Mouse (Mus musculus) B cell, adult 2 months (primary cell): ENCODE measurements around the gene Kif6.

Source experiments
- DNase-seq, 2 experiments: peaks; one replicate each; pipeline ENCODE4 v3.0.0; 2022

The Kif6 gene

DNA sequence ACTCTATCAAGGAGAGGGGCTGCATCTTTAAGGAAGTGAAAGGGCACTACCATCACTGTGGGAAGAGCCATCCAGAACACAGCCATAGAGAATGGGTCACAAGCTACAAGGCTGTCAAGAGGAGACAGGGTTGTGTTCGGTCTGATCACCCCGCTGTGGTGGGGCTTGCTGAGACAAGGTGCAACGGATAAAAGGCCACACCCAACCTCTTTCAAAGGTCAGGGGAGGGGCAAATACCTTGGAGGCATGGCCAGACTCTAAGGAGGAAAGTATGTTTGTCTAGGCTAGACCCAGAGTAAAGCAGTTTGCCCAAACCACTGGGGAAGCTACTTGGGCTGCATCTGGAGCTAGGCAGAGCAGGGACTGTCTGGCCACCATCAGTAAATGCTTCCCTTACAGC, 318.9 kb downstream of the Kif6 start:
- no peak for DNase-seq

DNA sequence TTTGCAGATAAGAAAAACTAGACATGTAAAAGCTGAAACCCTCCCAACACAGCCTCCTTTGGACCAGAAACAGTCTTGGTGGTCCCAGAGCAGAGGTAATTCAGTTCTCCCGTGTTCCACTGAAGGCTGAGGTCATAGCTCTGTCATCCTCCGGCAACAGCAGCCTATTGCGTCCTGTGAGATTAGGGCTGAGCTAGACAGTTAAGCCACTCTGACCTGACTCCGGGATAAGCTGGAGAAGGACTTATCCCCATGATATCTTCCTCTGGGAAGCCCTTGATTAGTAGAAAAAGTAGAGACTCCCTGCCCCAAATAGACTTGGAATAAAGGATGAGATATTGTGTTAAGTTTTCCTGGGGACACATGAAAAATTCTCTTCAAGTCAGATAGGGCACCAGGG, 319.6 kb downstream of the Kif6 start:
- no peak for DNase-seq

DNA sequence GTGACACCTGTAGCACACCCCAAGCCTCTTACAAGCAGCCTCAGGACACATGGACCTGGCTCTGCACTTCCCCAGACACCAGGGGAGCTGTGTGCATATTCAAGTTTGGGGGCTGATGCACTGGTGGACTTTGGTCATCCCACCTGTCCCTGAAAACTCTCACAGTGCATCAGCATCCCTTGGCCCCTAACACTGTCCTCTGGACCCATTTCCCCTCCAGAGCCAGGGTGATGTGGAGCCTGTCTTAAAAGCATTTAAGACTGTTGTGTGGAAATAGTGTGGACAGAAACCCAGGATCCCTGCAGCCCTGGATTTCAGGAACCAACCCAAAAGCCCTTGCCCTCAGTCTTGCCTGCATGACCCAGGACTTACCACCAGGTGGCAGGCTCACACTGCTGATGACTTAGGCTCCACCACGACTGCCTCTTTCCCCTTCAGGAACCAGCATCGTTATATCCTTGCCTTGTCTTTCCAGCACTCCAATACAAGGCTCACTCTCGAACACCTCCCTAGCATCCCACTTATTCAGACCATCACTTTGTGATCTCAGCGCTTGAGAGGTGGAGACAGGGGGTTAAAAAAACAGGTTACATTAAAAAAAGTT, 320.8 kb downstream of the Kif6 start:
- peak; percentile 81 for DNase-seq

DNA sequence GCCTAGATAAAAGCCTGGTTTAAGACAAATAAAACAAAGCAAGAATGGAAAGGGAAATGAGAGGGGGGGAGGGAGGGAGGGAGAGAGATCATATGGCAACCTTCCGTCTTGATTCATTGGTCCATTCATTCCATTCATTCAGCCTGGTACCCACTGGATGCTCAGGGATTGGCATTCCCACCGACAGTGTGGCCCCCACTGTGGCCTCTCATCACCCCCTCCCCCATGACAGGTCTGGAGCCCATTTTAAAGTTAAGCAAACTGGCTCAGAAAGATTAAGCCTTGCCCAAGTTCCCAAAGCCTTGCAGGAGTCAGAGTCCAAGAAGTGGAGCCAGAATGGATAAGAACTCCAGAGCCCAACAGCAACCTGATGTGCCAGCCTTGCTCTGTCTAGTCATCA, 321.3 kb downstream of the Kif6 start:
- no peak for DNase-seq

DNA sequence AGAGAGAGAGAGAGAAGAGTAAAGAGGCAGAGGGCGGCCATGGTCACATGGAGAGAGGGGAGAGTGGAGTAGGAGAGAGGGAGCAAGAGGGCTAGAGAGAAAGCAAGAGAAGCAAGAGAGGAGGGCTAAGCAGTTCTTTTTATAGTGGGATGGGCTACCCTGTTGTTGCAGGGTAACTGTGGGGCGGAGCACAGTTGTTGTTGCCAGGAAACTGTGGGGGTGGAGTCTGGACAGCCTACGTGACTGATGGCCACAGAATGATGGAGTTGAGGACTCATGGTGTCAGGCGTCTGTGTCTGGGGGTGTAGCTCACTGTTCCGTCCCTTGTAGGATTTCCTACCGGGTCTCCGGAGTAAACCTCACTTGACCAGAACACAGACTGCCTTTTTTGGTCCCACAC, 324.2 kb downstream of the Kif6 start:
- no peak for DNase-seq

DNA sequence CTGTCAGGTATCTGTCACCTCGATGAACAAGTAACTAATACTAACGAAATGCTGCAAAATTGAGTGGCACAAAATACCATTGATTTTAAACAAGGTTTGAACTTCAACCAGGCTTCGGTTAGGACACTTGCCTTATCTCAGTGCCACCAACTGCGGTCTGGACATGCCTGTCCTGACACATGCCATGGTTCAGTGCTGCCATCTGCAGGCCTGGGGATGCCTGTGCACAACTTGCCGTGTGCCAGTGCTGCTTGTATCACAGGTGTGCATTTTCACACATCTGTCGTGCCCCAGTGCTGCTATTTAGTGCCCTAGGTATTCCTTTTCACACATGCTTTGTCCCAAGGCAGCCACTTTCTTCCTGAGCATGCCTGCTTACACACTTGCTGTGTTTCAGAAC, 327.7 kb downstream of the Kif6 start:
- DNase-seq, result peak; percentile 34 to 39

DNA sequence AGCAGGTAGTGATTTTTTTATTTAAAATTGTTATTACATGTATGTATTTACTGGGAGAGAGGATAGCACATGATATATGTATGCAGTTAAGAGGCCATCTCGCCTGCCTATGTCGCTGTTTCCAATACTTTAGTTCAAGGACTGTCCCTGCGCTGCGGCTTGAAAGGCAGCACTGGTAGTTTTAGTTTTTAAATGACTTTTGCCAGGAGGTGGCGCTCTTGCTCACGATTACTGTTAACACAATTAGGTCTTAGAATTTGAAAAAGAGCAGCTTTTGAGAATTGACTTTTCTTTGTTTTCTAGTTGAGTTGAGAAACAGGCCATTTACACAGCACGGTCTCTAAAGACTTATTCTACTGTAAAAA, 336.5 kb downstream of the Kif6 start:
- peak; percentile 83 to 85 for DNase-seq

DNA sequence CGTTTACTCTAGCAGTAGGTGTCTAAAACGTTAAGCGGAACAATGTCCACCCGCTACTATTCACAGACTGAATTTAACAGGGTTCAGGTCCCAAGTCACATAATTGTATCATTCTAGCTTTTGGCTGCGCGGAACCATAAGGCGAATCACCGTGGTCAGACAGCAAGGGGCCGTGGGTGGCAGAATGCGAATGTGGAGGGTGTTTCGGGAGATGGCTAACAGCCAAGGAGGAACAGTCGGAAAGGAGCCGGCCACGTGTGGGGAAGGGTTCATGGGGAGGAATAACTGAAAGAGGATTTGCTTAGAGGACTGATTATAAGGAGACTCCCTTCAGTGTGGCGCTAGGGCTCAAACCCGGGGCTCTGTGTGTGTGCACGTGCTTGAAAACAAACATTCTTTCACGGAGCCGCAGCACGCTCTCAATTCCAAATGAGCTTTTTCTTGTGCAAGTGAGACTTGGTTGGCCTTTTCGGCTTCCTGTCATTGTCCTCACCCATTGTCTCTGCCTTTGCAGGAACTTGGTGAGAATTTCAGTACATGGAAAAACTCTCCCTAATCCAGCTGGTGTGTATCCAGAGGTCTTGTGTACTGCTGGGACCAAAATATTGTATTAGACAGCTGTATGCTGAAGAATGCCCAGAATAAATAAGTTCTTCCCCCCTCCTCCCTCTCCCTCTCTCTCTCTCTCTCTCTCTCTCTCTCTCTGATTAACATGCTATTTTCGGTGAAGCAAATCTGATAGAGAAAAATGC, 337.1 kb downstream of the Kif6 start:
- peak; percentile 2 to 16 for DNase-seq

DNA sequence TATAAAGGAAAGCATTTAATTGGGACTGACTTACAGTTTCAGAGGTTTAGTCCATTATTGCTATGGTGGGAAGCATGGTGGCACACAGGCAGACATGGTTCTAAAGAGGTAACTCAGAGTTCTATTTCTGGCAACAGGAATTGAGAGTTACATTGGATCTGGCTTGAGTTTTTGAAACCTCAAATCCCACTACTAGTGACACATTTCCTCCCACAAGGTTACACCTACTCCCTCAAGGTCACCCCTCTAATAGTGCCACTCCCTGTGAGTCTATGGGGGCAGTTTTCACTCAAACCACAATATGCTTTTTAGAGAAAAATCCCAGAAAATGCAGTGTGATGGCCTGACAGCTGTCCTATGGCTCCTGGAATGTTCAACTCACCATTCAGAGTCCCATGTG, 344.1 kb downstream of the Kif6 start:
- no peak for DNase-seq
